Mouse (Mus musculus) olfactory bulb, adult 2 months (tissue): Measurements from ENCODE around the gene Sdc1. TPM values are rescaled to one million over a fixed set of nuclear protein-coding genes. Genes with fewer than 3 reads are reported as not detected.

Source experiments
- H3K27ac ChIP-seq: fragments of 200-500 bp; 2 replicates; pipeline ENCODE4 v1.5.1; 2012; ENCODE audit warnings: low read depth, low read length; ENCODE audit not compliant: insufficient read depth
- H3K4me1 ChIP-seq: fragments of 200-500 bp; 2 replicates; pipeline ENCODE4 v1.6.1; 2012; ENCODE audit warnings: low read length; ENCODE audit not compliant: control insufficient read depth, insufficient read depth
- H3K4me3 ChIP-seq: fragments of 200-500 bp; 2 replicates; pipeline ENCODE4 v1.5.1; 2012; ENCODE audit warnings: mild to moderate bottlenecking, low read depth, low read length, moderate library complexity; ENCODE audit not compliant: insufficient read depth
- CTCF ChIP-seq: fragments of 200-500 bp; IDR thresholded peaks from 2 replicates; pipeline ENCODE4 v1.5.1; 2012; ENCODE audit warnings: low read depth, mild to moderate bottlenecking, low read length, moderate library complexity; ENCODE audit not compliant: insufficient read depth
- POLR2A ChIP-seq: fragments of 200-500 bp; IDR thresholded peaks from 2 replicates; pipeline ENCODE4 v1.6.1; 2012; ENCODE audit warnings: mild to moderate bottlenecking, low read depth, low read length, moderate library complexity; ENCODE audit not compliant: insufficient read depth
- WGBS: fragments of 180-500 bp; shearing (Covaris S2); methylation state at CpG from one replicate; pipeline ENCODE4 v1.1.7; 2018; 5-methylcytosine and 5-hydroxymethylcytosine counted together
- polyA plus RNA-seq: library from polyadenylated mRNA; stranded (reverse); fragments of >200 nt; gene quantifications from 2 replicates; pipeline ENCODE4 v1.2.4, GENCODE M21; 2012; ENCODE audit warnings: low replicate concordance; ENCODE audit not compliant: missing spikeins, insufficient read depth, insufficient read length

Gene Sdc1
- polyA plus RNA-seq, 1 experiment, result not detected

DNA sequence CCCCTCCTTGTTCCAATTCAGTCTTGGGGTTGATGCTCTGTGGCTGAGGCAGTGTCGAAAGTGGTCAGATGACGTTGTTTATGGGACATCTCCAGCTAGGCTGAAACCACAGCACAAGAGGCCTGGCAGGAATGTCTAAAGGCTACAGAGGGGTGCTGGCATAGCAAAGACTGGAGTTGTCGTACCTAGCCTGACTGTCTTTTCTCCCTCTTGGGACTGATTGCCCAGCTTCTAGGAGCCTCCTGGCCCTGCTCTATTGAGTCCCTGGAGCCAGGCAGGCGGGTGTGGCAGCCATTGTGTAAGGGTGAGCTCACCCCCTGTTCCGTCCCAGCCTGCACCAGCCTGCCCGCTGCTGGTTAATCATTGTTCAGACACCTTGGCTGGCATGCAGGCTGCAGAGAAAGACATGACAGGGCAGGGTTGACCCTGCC lies 40.3 kb downstream of the Sdc1 start:
- TF ChIP-seq POLR2A (no peak), CTCF (no peak)
- Histone ChIP-seq H3K4me1 (no peaks in the 10 kb centered on the region), H3K27ac (no peak overlapping the region), H3K4me3 (no peak overlapping the region)
- WGBS, result 74% methylated on average over 6 of the region's 6 CpGs

DNA sequence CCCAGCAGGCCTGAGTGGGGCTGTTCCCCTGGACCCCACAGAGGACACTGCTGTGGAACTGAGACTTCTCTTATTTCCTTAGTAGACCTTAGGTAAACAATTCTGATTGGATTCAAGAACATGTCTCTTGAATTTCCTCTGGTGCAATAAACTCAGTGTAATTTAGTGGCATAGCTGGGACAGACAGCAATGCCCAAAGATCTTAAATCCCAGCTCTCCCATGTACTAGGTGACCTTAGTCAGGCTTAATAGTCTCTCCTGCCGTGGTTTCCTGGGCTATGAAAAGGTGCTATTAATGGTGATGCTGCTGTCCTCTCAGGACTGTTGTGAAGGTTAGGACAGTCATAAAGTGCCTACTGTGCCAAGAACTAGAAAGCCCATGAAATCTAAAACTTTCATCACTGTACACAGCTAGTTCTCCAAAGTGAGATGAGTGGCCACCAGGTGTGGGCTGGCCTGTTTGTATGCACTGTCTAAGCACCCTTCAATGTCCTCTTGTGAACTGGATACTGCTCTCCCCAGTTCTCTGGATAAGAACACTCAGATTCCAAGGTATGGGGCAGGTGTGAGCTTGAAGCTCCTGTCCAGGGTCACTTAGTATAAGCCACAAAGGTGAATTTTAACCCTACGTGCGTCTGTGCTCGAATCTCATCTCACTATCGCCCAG lies 40.9 kb downstream of the Sdc1 start:
- Histone ChIP-seq H3K4me3 (no peak overlapping the region), H3K4me1 (no peaks in the 10 kb centered on the region), H3K27ac (no peak overlapping the region)
- TF ChIP-seq CTCF, result no peak
- TF ChIP-seq POLR2A, result no peak
- WGBS, result 93% methylated on average over 5 of the region's 5 CpGs

- TF ChIP-seq POLR2A (no peak), CTCF (no peak)
- WGBS, result 38% methylated on average over 13 of the region's 13 CpGs
- H3K4me3 ChIP-seq, result no peak overlapping the region
Observed at GRCm38 (mm10) chr12:8817467-8818232, 46.5 kb downstream of the Sdc1 start.

GRCm38 (mm10) chr12:8818233-8818672 lies 47.1 kb downstream of the Sdc1 start:
- Histone ChIP-seq H3K4me1 (no peaks in the 10 kb centered on the region), H3K27ac (no peak overlapping the region), H3K4me3 (no peak overlapping the region)
- WGBS, result 52% methylated on average over 3 of the region's 3 CpGs
- TF ChIP-seq CTCF (no peak), POLR2A (no peak)

More at GRCm38 (mm10) chr12:8817467-8818232, 46.5 kb downstream of the Sdc1 start:
- Histone ChIP-seq H3K4me1 (no peaks in the 10 kb centered on the region), H3K27ac (no peak overlapping the region)

DNA sequence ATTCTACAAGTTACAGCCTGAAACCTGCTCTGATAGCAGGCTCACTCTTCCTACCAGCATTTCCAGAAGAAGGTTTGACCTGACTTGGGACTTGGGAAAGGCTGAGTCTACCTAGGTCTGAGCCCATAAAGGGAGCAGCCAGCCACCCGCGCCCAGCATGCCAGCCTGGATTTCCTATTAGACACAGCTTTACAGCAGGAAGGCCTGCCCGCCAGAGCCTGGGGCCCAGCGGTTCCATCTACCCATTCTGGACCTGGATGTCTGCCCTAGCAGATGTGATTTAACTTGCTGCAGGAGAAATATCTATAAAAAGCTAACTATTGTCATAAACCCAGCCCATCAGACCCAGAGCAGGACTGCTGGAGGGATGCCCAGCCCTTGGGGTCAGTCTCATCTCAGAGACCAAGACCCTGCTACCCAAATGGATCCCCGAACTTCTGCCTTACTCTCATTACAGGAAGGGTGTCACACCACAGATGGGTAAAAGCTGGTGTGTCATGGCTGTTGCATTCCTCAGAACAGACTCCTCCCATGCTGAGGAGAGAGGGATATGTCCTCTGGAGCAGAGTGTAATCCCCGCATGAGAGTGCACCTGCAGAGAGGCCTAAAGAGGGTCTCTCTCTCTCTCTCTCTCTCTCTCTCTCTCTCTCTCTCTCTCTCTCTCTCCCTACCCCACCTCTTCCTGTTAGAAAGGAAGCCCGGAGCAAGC lies 54.0 kb downstream of the Sdc1 start:
- Histone ChIP-seq H3K27ac (no peak overlapping the region), H3K4me3 (no peak overlapping the region), H3K4me1 (0 out of 2 replicates have a peak, but pooled peaks cover 4% of the 10 kb centered on the region)
- 84% methylated on average over 7 of the region's 7 CpGs for WGBS
- TF ChIP-seq CTCF (no peak), POLR2A (no peak)

DNA sequence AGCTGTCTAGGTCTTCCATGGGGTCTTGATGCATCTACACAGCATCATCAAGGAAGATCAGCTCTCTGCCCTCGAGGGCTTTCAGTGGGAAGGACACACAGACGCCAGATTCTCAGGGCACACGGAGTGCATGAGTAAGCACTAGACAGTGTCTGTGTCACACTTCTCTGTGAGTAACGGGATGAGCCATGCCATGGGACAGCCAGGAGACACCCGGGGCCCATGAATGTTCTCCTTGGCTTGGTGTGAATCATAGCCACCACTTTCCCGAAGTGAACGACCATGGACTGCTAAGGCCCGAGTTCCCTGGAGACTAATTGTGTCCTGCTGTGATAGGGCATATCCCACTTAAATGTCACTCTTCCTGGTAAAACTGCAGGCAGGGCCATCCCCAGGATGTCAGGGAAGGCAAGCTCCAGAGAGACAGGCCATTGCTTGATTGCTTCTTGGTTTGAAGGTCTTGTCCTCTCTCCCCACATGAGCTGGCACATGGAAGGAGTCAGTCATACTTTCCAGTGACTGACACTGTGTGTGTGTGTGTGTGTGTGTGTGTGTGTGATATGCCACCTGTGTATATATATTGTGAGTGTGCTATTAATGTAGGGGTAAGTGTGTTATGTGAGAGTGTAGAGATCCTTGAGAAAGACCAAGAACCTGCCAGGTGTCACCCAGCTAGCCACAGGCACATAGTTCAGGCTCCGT lies 56.0 kb downstream of the Sdc1 start:
- Histone ChIP-seq H3K27ac (no peak overlapping the region), H3K4me3 (no peak overlapping the region), H3K4me1 (0 out of 2 replicates have a peak, but pooled peaks cover 4% of the 10 kb centered on the region)
- TF ChIP-seq CTCF (no peak), POLR2A (no peak)
- 87% methylated on average over 9 of the region's 9 CpGs for WGBS

GRCm38 (mm10) chr12:8829032-8829660 lies 58.0 kb downstream of the Sdc1 start:
- WGBS, result 80% methylated on average over 13 of the region's 13 CpGs
- TF ChIP-seq CTCF, result no peak
- TF ChIP-seq POLR2A, result no peak

DNA sequence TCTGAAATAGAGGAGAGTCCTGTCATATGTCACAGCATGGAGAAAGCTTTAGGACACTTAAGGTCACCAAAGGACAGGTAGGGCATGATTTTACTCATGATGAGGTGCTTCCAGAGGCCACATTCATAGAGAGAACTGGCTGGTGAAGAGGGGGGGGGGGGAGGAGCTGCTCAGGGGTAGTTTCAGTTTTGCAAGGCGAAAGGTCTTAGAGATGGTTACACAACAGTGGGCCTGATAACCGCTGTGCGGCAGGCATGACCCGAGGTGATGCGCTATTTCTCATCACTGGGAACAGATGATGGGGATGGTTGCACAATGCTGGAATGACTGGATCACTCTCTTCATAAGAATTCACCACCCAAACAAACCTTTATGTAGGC lies 58.5 kb downstream of the Sdc1 start:
- WGBS, result 93% methylated on average over 5 of the region's 5 CpGs
- no peak overlapping the region for H3K4me3 ChIP-seq
- H3K4me1 ChIP-seq, result 0 out of 2 replicates have a peak, but pooled peaks cover 4% of the 10 kb centered on the region
- no peak for TF ChIP-seq POLR2A
- TF ChIP-seq CTCF, result no peak
- no peak overlapping the region for H3K27ac ChIP-seq

More at GRCm38 (mm10) chr12:8829032-8829660, 58.0 kb downstream of the Sdc1 start:
- Histone ChIP-seq H3K4me3 (no peak overlapping the region), H3K27ac (no peak overlapping the region), H3K4me1 (0 out of 2 replicates have a peak, but pooled peaks cover 4% of the 10 kb centered on the region)
